Mouse (Mus musculus) intestine, postnatal 0 days (tissue): ENCODE measurements at regions not wholly inside any gene's neighbourhood (a gene's known extent, or its start where the extent isn't known, plus 50 kb on each side); places are given as distances from the start of the nearest gene placed in this dataset.

Experiments used
- ATAC-seq: fragments of 200-750 bp; cut with Nextera tagmentation; 2 replicates; pipeline ENCODE4 v1.8.0; 2017; ENCODE audit warnings: mild to moderate bottlenecking, moderate TSS enrichment, moderate library complexity
- H3K27ac ChIP-seq: fragments of 300-500 bp; sonication (generic); 2 replicates; pipeline ENCODE4 v1.5.1; 2014; ENCODE audit warnings: mild to moderate bottlenecking, low read depth, low read length, moderate library complexity
- H3K27me3 ChIP-seq: fragments of 300-500 bp; sonication (generic); replicated peaks from 2 replicates; pipeline ENCODE4 v1.6.1; 2014; ENCODE audit warnings: low read length, mixed read lengths; ENCODE audit not compliant: control insufficient read depth, insufficient read depth
- H3K36me3 ChIP-seq: fragments of 300-500 bp; sonication (generic); 2 replicates; pipeline ENCODE4 v1.6.1; 2014; ENCODE audit warnings: mild to moderate bottlenecking, moderate library complexity; ENCODE audit not compliant: control insufficient read depth, insufficient read depth
- H3K4me1 ChIP-seq: fragments of 300-500 bp; sonication (generic); replicated peaks from 2 replicates; pipeline ENCODE4 v1.6.1; 2014; ENCODE audit warnings: antibody characterized with exemption, low read length, mixed read lengths; ENCODE audit not compliant: control insufficient read depth, insufficient read depth
- H3K4me2 ChIP-seq: fragments of 300-500 bp; sonication (generic); replicated peaks from 2 replicates; pipeline ENCODE4 v1.6.1; 2014; ENCODE audit warnings: low read depth, mild to moderate bottlenecking, moderate library complexity
- H3K4me3 ChIP-seq: fragments of 300-500 bp; sonication (generic); 2 replicates; pipeline ENCODE4 v1.5.1; 2014; ENCODE audit warnings: low read depth, low read length
- H3K9ac ChIP-seq: fragments of 300-500 bp; sonication (generic); 2 replicates; pipeline ENCODE4 v1.6.1; 2014; ENCODE audit warnings: mild to moderate bottlenecking, low read depth, low read length
- H3K9me3 ChIP-seq: fragments of 300-500 bp; sonication (generic); 2 replicates; pipeline ENCODE4 v1.6.1; 2016; ENCODE audit warnings: mixed run types; ENCODE audit not compliant: control insufficient read depth
- CTCF ChIP-seq: sonication (generic); IDR thresholded peaks from 2 replicates; pipeline ENCODE4 v1.5.1; 2016; ENCODE audit warnings: low read depth, mild to moderate bottlenecking, control low read depth, antibody characterized with exemption, moderate library complexity
- WGBS: fragments of 180-500 bp; shearing (Covaris S2); extraction: QIAGEN DNeasy Blood & Tissue Kit; methylation state at CpG from one replicate; pipeline ENCODE4 v1.1.7; 2014; 5-methylcytosine and 5-hydroxymethylcytosine counted together

GRCm38 (mm10) chr8:26484749-26485148 is 365.4 kb downstream of the Gm45692 start:
- Histone ChIP-seq H3K4me1 (no peaks in the 10 kb centered on the region), H3K4me2 (no peak overlapping the region), H3K27ac (no peak overlapping the region), H3K9me3 (no peaks in the 10 kb centered on the region), H3K36me3 (no peaks in the 10 kb centered on the region), H3K27me3 (no peaks in the 10 kb centered on the region), H3K9ac (no peak overlapping the region), H3K4me3 (no peak overlapping the region)
- no peak for TF ChIP-seq CTCF
- 93% methylated on average over 5 of the region's 5 CpGs for WGBS
- ATAC-seq, result no peak

- Histone ChIP-seq H3K9ac (no peak overlapping the region), H3K27ac (no peak overlapping the region), H3K9me3 (no peaks in the 10 kb centered on the region), H3K4me3 (no peak overlapping the region), H3K36me3 (no peaks in the 10 kb centered on the region), H3K27me3 (no peaks in the 10 kb centered on the region), H3K4me1 (no peaks in the 10 kb centered on the region), H3K4me2 (no peak overlapping the region)
- no peak for ATAC-seq
- WGBS, result 86% methylated on average over 7 of the region's 7 CpGs
- no peak for TF ChIP-seq CTCF
Observed at GRCm38 (mm10) chr8:26487866-26488265, 368.5 kb downstream of the Gm45692 start.

- H3K9ac ChIP-seq, result no peak overlapping the region
- WGBS, result 81% methylated on average over 8 of the region's 8 CpGs
- H3K9me3 ChIP-seq, result no peaks in the 10 kb centered on the region
- no peaks in the 10 kb centered on the region for H3K4me1 ChIP-seq
- no peaks in the 10 kb centered on the region for H3K36me3 ChIP-seq
- ATAC-seq, result no peak
- no peak for TF ChIP-seq CTCF
- H3K4me2 ChIP-seq, result no peak overlapping the region
- no peak overlapping the region for H3K4me3 ChIP-seq
- H3K27ac ChIP-seq, result no peak overlapping the region
- H3K27me3 ChIP-seq, result no peaks in the 10 kb centered on the region
Observed at GRCm38 (mm10) chr8:26488590-26488989, 369.3 kb downstream of the Gm45692 start.

GRCm38 (mm10) chr8:26501196-26501813 is 382.0 kb downstream of the Gm45692 start:
- 85% methylated on average over 9 of the region's 9 CpGs for WGBS
- H3K9ac ChIP-seq, result no peak overlapping the region

GRCm38 (mm10) chr8:26501814-26502572 is 382.7 kb downstream of the Gm45692 start:
- Histone ChIP-seq H3K36me3 (no peaks in the 10 kb centered on the region), H3K4me2 (no peak overlapping the region), H3K9ac (no peak overlapping the region), H3K4me3 (no peak overlapping the region), H3K9me3 (no peaks in the 10 kb centered on the region), H3K27me3 (no peaks in the 10 kb centered on the region; the same call in 1 of the 2 replicates), H3K4me1 (no peaks in the 10 kb centered on the region), H3K27ac (no peak overlapping the region)
- no peak for TF ChIP-seq CTCF
- ATAC-seq, result no peak
- WGBS, result 75% methylated on average over 11 of the region's 11 CpGs

More at GRCm38 (mm10) chr8:26501196-26501813, 382.0 kb downstream of the Gm45692 start:
- H3K27me3 ChIP-seq, result no peaks in the 10 kb centered on the region; the same call in 1 of the 2 replicates
- no peak for ATAC-seq
- TF ChIP-seq CTCF, result no peak
- H3K36me3 ChIP-seq, result no peaks in the 10 kb centered on the region
- no peaks in the 10 kb centered on the region for H3K4me1 ChIP-seq
- no peak overlapping the region for H3K4me3 ChIP-seq
- no peak overlapping the region for H3K27ac ChIP-seq
- H3K4me2 ChIP-seq, result no peak overlapping the region
- H3K9me3 ChIP-seq, result no peaks in the 10 kb centered on the region

GRCm38 (mm10) chr8:26502772-26503171 is 383.4 kb downstream of the Gm45692 start:
- no peak overlapping the region for H3K4me3 ChIP-seq
- no peak overlapping the region for H3K4me2 ChIP-seq
- no peak overlapping the region for H3K27ac ChIP-seq
- H3K4me1 ChIP-seq, result no peaks in the 10 kb centered on the region
- 69% methylated on average over 4 of the region's 4 CpGs for WGBS
- no peaks in the 10 kb centered on the region for H3K36me3 ChIP-seq
- ATAC-seq, result no peak
- no peaks in the 10 kb centered on the region for H3K9me3 ChIP-seq
- H3K9ac ChIP-seq, result no peak overlapping the region
- peak; percentile 22; the same call in 1 of the 2 replicates for TF ChIP-seq CTCF
- no peaks in the 10 kb centered on the region; the same call in 1 of the 2 replicates for H3K27me3 ChIP-seq
